Mouse (Mus musculus): ENCODE measurements around the gene Rgp1.

- TF ChIP-seq CTCF (IDR thresholded peaks at IDR 0.05; ENCODE audit: low read depth) (no peak), EP300 (IDR thresholded peaks at IDR 0.05; ENCODE audit: low read depth) (no peak)
Observed at GRCm38 (mm10) chr4:43591543-43591942, 13.0 kb downstream of the Rgp1 start.
